Mouse (Mus musculus) embryonic fibroblast, embryonic 13.5 days (primary cell): ENCODE measurements around the gene Clrn2. TPM values are rescaled to one million over a fixed set of nuclear protein-coding genes. Genes with fewer than 3 reads are reported as not detected.

Experiments
- H3K27ac ChIP-seq: 2 replicates; pipeline ENCODE4 v1.5.1; 2012; ENCODE audit warnings: low read length, control low read depth, inconsistent platforms; ENCODE audit not compliant: insufficient read depth
- H3K4me1 ChIP-seq: 2 replicates; pipeline ENCODE4 v1.6.1; 2011; ENCODE audit warnings: low read length; ENCODE audit not compliant: control insufficient read depth, insufficient read depth
- H3K4me3 ChIP-seq: 2 replicates; pipeline ENCODE4 v1.5.1; 2011; ENCODE audit warnings: mild to moderate bottlenecking, control low read depth, low read length; ENCODE audit not compliant: insufficient read depth
- CTCF ChIP-seq: IDR thresholded peaks from 2 replicates; pipeline ENCODE4 v1.5.1; 2011; ENCODE audit warnings: mild to moderate bottlenecking, control low read depth, low read length, moderate library complexity, borderline replicate concordance; ENCODE audit not compliant: insufficient read depth
- POLR2A ChIP-seq: IDR thresholded peaks from 2 replicates; pipeline ENCODE4 v1.6.1; 2011; ENCODE audit warnings: low read depth, mild to moderate bottlenecking, control low read depth, low read length, moderate library complexity
- polyA plus RNA-seq: library from polyadenylated mRNA; stranded (reverse); fragments of >200 nt; gene quantifications from 2 replicates; pipeline ENCODE4 v1.2.4, GENCODE M21; 2011; ENCODE audit warnings: low read depth; ENCODE audit not compliant: missing spikeins, insufficient read length

Gene Clrn2
- polyA plus RNA-seq, 1 experiment = not detected

DNA sequence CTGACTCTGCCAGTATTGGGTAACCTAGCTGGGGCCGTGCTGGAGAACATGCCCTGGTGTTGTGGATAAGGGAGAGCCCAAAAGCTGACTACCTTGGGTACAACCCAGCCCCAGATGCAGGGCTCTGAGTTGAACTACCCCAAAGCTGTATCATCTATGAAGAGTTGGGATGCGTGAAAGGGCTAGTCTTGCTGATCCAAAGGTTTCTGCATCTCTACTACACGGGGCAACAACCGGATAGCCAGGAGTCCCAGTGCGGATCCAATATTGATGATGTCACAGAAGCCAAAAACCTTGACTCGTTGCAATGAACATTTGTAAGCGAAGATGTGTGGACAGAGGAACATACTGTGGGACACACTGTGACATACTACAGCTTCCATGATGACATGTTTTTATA is 25.7 kb upstream of the Clrn2 start:
- no peaks in the 10 kb centered on the region for H3K4me1 ChIP-seq
- no peak for TF ChIP-seq CTCF
- no peak for TF ChIP-seq POLR2A
- no peak overlapping the region for H3K27ac ChIP-seq
- H3K4me3 ChIP-seq = no peak overlapping the region

DNA sequence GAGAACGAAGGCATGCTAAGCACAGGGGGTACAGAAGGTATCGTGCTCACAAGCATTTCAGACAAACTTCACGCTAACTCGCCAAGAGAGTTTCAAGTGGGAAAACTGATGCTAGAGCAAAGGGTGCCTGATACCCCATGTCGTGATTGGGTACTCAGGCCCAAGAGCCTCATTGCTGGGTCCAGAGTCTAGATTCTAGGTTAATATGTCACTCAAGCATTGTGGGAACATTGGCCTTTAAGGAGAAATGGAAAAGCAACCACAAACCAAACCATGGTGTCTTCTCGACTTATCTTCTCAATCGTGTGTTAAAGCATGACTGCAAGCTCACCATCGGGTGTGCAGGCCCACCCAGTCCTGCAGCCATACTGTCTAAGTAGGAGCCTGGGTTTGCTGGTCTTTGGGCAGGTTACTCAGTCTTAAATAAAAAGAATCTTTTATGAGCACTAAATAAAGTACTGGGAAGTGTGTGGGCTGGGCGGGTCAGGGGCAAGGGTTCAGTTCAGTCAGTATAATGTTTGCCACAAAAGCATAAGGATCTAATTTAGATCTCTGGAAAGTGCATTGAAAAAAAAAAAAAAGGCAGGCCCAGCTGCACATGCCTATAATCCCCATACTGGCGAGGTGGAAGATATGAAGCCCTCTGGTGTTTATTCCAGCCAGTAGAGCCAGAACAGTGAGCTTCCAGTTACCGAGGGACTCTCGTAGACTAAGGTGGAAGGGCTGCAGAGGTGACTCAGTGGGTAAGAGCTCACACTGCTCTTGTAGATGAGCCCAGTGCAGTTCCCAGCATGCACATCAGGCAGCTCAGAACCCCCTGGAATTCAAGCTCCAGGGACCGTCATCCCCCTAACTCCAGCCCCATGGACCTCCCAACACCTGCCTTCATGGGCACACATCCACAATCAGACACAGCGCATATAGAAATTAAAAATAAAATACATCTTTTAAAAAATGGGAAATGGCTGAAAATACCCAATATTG is 17.3 kb upstream of the Clrn2 start:
- Histone ChIP-seq H3K4me3 (no peak overlapping the region), H3K27ac (no peak overlapping the region), H3K4me1 (no peaks in the 10 kb centered on the region)
- TF ChIP-seq CTCF = no peak
- TF ChIP-seq POLR2A = no peak

DNA sequence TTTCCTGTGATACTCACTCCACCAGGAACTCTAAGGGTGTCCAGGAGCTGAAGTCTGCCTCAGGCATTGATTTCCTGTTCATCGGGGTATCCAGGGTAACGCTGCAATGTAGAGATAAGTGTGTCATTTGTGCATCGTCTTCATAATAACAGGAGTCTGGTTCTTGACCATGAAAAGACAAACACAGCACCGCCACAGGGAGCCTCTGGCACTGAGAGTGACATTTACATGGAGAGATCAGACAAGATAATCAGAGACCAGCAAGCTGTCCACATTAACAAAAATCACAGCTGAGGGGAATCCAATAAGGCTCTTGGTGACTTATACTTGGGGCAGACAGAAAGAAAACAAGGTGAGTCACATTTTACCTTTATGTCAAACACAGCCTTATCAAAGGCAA is 15.7 kb upstream of the Clrn2 start:
- H3K27ac ChIP-seq = no peak overlapping the region
- no peak overlapping the region for H3K4me3 ChIP-seq
- no peaks in the 10 kb centered on the region for H3K4me1 ChIP-seq
- TF ChIP-seq POLR2A (no peak), CTCF (no peak)

DNA sequence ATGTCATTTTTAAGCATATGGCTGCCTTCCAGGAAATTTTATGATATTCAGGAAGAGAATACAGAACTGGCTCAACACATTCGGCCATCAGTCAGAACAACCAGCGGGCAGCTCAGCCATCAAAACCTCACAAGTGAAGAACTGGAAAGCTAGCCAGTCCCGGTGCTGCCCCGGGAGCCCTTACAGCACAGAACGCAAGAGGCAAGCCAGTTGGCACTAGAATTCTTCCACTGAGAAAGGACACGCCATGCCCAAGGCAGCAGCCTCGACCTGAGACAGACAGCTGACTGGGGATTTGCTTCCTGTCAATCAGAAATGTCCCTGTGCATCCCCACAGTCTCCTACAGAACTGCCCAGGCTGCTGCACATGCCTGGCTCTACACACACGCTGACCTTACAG is 15.2 kb upstream of the Clrn2 start:
- no peaks in the 10 kb centered on the region for H3K4me1 ChIP-seq
- H3K4me3 ChIP-seq = no peak overlapping the region
- TF ChIP-seq CTCF (no peak), POLR2A (no peak)
- no peak overlapping the region for H3K27ac ChIP-seq

DNA sequence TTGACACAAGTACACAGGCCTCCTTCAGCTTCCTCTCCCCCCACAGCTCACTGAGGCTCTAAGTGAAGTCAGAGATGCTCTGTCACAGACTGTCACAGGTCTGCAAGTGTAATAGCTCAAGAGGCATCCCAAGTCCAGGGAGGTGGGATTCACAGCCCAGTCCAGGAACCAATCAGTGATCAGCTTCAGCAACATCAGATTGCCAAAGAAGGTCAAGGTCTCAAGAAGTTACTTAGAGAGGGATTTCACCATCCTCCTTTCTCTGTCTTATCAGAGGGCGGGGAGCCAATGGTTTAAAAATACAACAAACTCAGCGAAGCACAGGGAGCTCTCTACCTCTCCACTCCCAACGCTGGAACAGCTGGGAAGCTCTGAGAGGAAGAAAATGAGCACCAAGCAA is 12.4 kb upstream of the Clrn2 start:
- H3K27ac ChIP-seq = no peak overlapping the region
- TF ChIP-seq CTCF = no peak
- TF ChIP-seq POLR2A = no peak
- no peak overlapping the region for H3K4me3 ChIP-seq
- no peaks in the 10 kb centered on the region for H3K4me1 ChIP-seq

DNA sequence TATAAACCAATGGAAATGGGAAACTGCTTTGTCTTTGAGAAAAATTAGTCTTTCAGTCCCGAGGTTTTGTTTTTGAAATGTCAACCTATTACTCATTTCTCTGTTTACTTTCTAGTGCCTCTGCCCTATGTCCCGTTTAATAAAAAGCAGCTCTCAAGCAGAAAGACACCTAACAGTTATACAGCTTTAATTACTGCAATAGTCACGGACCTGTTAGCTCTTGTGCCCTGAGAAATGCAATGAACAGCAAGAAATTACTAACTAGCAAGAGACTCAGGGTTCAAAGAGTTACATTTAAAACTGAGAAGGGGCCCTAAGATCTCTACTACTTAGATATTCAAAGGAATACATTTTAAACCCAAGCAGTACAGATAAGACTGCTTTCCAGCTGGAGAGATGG is 11.8 kb upstream of the Clrn2 start:
- Histone ChIP-seq H3K4me1 (no peaks in the 10 kb centered on the region), H3K4me3 (no peak overlapping the region), H3K27ac (no peak overlapping the region)
- TF ChIP-seq CTCF = no peak
- TF ChIP-seq POLR2A = no peak

DNA sequence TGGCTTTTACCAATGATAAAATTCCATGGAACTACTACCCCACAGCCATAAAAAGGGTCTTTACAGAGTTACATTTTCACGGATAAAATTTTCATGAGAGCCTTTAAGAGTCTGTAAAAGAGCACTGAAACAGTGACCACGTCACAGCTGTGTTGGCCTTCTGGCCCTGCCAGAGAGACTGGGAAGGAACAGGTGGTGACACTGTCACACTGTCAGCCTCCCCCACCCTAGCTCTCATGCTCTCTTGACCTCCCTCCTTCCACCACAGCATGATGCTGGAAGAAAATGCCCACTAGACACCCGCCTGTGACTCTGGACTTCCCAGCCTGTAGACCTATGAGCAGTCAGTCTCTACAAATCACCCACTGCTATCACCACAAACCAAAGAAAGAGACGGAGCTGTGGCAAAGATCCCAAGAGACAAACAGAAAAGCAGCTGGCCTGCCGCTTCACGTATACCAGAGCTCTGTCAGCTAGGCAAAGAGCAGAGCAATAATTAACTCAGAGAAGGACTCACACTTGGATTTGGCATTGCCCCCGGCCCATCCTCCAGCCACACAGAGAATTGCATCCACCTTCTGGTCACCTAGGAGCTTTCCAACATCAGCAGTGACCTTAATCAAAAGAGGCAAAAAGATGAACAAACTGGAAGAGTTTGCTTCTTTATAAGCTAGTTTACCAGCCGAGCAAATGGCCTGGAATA is 9.3 kb upstream of the Clrn2 start:
- TF ChIP-seq POLR2A = no peak
- no peak for TF ChIP-seq CTCF

DNA sequence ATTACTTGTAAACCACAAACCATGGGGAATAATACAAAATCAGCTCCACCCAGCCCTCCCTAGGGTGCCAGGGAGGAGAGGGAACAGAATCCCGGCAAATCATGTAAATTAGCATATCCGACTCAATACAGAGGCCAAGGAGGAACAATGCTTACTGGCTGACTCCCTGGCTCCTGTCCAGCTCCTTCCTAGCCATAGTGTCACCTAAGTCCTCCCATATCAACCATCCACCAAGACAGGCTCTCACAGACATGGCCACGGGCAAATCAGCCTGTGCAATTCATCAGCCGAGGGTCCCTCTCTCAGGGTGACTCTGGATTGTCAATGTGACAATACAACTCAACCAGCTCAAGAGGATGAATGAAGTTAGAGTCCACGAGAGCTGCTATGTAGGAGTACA is 4.9 kb upstream of the Clrn2 start:
- Histone ChIP-seq H3K4me3 (peak overlapping the region; percentile 79; the same call in 1 of the 2 replicates), H3K27ac (no peak overlapping the region), H3K4me1 (peaks cover 7% of the 10 kb centered on the region; the same call in 1 of the 2 replicates)
- no peak for TF ChIP-seq POLR2A
- no peak for TF ChIP-seq CTCF

More for the DNA sequence above, 9.3 kb upstream of the Clrn2 start:
- Histone ChIP-seq H3K4me3 (no peak overlapping the region), H3K27ac (no peak overlapping the region), H3K4me1 (peaks cover 7% of the 10 kb centered on the region; the same call in 1 of the 2 replicates)

DNA sequence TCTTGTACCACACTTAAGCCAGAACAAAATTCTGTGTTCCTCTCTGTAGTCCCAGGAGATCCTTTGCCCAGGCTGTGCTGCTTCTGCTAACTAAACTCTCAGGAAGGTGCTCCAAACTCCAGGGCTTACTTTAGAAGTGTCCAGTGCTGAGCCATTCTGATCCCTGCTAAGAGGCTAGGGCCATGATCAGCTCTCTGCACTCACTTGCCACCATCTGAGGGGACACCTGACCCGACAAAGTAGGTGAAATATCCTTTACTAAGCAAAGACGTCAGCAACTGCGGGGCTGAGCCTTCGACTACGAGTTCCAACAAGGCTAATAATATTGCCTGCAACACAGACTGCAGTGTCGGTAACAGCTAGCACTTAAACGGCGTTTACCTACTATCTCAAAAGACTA is 4.3 kb upstream of the Clrn2 start:
- Histone ChIP-seq H3K4me3 (peak overlapping the region; percentile 79), H3K27ac (no peak overlapping the region), H3K4me1 (peaks cover 7% of the 10 kb centered on the region; the same call in 1 of the 2 replicates)
- TF ChIP-seq CTCF = no peak
- TF ChIP-seq POLR2A = no peak
